Mouse (Mus musculus) spleen, adult 2 months (tissue): ENCODE results near the gene Gbf1.

Source experiments
- CTCF ChIP-seq: fragments of 200-500 bp; IDR thresholded peaks from 2 replicates; pipeline ENCODE4 v1.5.1; 2011; ENCODE audit warnings: mild to moderate bottlenecking, inconsistent platforms; ENCODE audit not compliant: insufficient read depth, insufficient read length, insufficient replicate concordance; ENCODE audit errors: extremely low read depth
- POLR2A ChIP-seq: fragments of 200-500 bp; IDR thresholded peaks from 2 replicates; pipeline ENCODE4 v1.6.1; 2011; ENCODE audit warnings: low read depth, low read length, inconsistent platforms

DNA sequence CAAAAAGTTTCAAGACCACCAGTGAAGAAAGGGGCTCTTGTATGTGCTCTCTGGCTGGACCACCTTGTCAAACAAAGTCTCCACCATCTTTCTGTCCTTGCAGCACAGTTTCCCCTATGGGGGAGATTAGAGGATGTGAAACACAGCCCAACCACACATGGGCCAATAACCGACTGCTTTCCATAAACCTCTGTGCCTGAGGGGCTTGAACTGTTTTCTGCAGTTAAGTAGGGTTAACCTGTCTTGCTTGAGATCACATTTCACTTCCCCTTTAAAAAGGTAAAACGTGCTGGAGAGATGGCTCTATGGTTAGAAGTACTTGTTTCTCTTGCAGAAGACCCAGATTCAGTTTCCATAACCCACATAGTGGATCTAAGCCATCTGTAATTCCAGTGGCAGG lies 87.9 kb downstream of the Gbf1 start:
- no peak for TF ChIP-seq POLR2A
- TF ChIP-seq CTCF: no peak
